Mouse (Mus musculus) intestine, embryonic 15.5 days (tissue): ENCODE measurements at regions not wholly inside any gene's neighbourhood (a gene's known extent, or its start where the extent isn't known, plus 50 kb on each side); places are given as distances from the start of the nearest gene placed in this dataset.

Source experiments
- ATAC-seq: fragments of 200-750 bp; cut with Nextera tagmentation; 2 replicates; pipeline ENCODE4 v1.8.0; 2017; ENCODE audit warnings: moderate TSS enrichment, moderate library complexity
- H3K27ac ChIP-seq: fragments of 300-500 bp; sonication (generic); 2 replicates; pipeline ENCODE4 v1.5.1; 2015; ENCODE audit warnings: mild to moderate bottlenecking, inconsistent platforms
- H3K27me3 ChIP-seq: fragments of 300-500 bp; sonication (generic); replicated peaks from 2 replicates; pipeline ENCODE4 v1.6.1; 2015; ENCODE audit warnings: inconsistent platforms
- H3K36me3 ChIP-seq: fragments of 300-500 bp; sonication (generic); 2 replicates; pipeline ENCODE4 v1.6.1; 2015; ENCODE audit warnings: inconsistent platforms
- H3K4me1 ChIP-seq: fragments of 300-500 bp; sonication (generic); replicated peaks from 2 replicates; pipeline ENCODE4 v1.6.1; 2015; ENCODE audit warnings: inconsistent platforms
- H3K4me2 ChIP-seq: fragments of 300-500 bp; sonication (generic); replicated peaks from 2 replicates; pipeline ENCODE4 v1.6.1; 2015; ENCODE audit warnings: mild to moderate bottlenecking, inconsistent platforms
- H3K4me3 ChIP-seq: fragments of 300-500 bp; sonication (generic); replicated peaks from 2 replicates; pipeline ENCODE4 v1.5.1; 2015; ENCODE audit warnings: inconsistent platforms
- H3K9ac ChIP-seq: fragments of 300-500 bp; sonication (generic); 2 replicates; pipeline ENCODE4 v1.6.1; 2015; ENCODE audit warnings: inconsistent platforms
- H3K9me3 ChIP-seq: fragments of 300-500 bp; sonication (generic); 2 replicates; pipeline ENCODE4 v1.6.1; 2016; ENCODE audit warnings: inconsistent platforms
- WGBS: fragments of 180-500 bp; shearing (Covaris S2); methylation state at CpG from one replicate; pipeline ENCODE4 v1.1.7; 2015; 5-methylcytosine and 5-hydroxymethylcytosine counted together

DNA sequence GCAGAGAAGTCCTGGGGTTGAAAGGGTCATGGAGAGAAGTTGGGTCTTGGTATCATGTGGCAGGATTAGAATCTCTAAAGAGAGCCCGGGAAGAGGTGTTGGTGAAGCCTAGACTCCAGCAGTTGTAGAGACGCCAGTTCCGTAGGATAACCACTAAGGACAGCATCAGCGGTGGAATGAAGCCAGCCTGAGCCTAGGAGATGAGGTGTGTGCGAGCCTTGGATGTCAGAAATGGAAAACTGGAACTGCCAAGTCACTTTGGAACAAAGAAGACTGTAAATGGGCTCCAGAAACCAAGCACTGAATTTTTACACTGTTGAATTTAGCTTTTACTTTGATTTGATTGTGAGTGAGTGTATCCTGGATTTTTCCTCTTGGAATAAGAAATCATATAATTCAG lies 92.3 kb upstream of the Alg10b start:
- H3K27me3 ChIP-seq = no peaks in the 10 kb centered on the region
- no peaks in the 10 kb centered on the region for H3K36me3 ChIP-seq
- H3K9me3 ChIP-seq = no peaks in the 10 kb centered on the region
- H3K4me1 ChIP-seq = no peaks in the 10 kb centered on the region
- no peak for ATAC-seq
- 87% methylated on average over 5 of the region's 5 CpGs for WGBS
- no peak overlapping the region for H3K4me2 ChIP-seq
- H3K4me3 ChIP-seq = no peak overlapping the region
- no peak overlapping the region for H3K27ac ChIP-seq
- H3K9ac ChIP-seq = no peak overlapping the region

GRCm38 (mm10) chr15:90140966-90141365 lies 83.1 kb upstream of the Alg10b start:
- H3K27me3 ChIP-seq = no peaks in the 10 kb centered on the region
- no peak overlapping the region for H3K4me2 ChIP-seq
- H3K4me3 ChIP-seq = no peak overlapping the region
- H3K4me1 ChIP-seq = no peaks in the 10 kb centered on the region
- H3K27ac ChIP-seq = no peak overlapping the region
- H3K36me3 ChIP-seq = no peaks in the 10 kb centered on the region
- no peaks in the 10 kb centered on the region for H3K9me3 ChIP-seq
- 48% methylated on average over 5 of the region's 5 CpGs for WGBS
- no peak for ATAC-seq
- no peak overlapping the region for H3K9ac ChIP-seq

GRCm38 (mm10) chr15:90148663-90149062 lies 75.4 kb upstream of the Alg10b start:
- H3K9me3 ChIP-seq = no peaks in the 10 kb centered on the region
- no peak overlapping the region for H3K4me3 ChIP-seq
- H3K27ac ChIP-seq = no peak overlapping the region
- no peaks in the 10 kb centered on the region for H3K36me3 ChIP-seq
- H3K9ac ChIP-seq = no peak overlapping the region
- H3K4me2 ChIP-seq = no peak overlapping the region
- H3K27me3 ChIP-seq = no peaks in the 10 kb centered on the region
- no peaks in the 10 kb centered on the region for H3K4me1 ChIP-seq
- no peak for ATAC-seq

GRCm38 (mm10) chr15:90153821-90154560 lies 70.1 kb upstream of the Alg10b start:
- 84% methylated on average over 10 of the region's 10 CpGs for WGBS
- no peak overlapping the region for H3K4me3 ChIP-seq
- H3K27me3 ChIP-seq = no peaks in the 10 kb centered on the region
- no peak for ATAC-seq
- no peak overlapping the region for H3K9ac ChIP-seq
- no peak overlapping the region for H3K4me2 ChIP-seq
- no peaks in the 10 kb centered on the region for H3K36me3 ChIP-seq
- H3K9me3 ChIP-seq = no peaks in the 10 kb centered on the region
- H3K27ac ChIP-seq = no peak overlapping the region
- no peaks in the 10 kb centered on the region for H3K4me1 ChIP-seq
